Mouse (Mus musculus): ENCODE measurements around the gene Sephs1.

DNA sequence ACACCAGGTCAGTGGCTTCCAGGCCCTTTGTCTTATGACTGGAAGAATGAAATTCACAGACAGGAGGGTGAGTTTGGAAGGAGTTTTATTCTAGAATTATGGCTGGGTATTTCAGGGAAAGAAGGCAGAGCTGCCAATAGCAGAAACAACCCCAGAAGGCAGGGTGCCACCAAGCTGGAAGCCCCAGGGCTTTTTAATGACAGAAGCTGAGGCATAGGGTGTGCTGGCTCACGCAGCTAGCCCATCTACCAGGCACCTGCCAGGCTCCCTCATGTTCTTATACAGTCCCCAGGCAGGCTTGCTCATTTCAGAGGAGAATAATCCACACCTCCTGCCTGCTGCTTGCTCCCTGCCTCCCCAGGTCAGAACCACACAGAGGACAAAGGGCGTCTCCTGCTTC, 31.9 kb upstream of the Sephs1 start:
- TF ChIP-seq CTCF (IDR thresholded peaks at IDR 0.05; ENCODE audit: borderline replicate concordance, insufficient read depth, low read length): no peak
- TF ChIP-seq POLR2A (IDR thresholded peaks at IDR 0.05; ENCODE audit: low read depth, low read length): no peak

All from embryonic fibroblast, embryonic 13.5 days (primary cell).